Mouse (Mus musculus): ENCODE data around the gene Aldoart2. TPM values are rescaled to one million over a fixed set of nuclear protein-coding genes. Genes with fewer than 3 reads are reported as not detected.
A peak's percentile ranks its signal among the peaks of the same experiment; 100 is the strongest.

The Aldoart2 gene
- polyA plus RNA-seq, 1 experiment from 2014 or later, result not detected

GRCm38 (mm10) chr12:55564187-55564963 is 664 bp upstream of the Aldoart2 start:
- Histone ChIP-seq H3K4me2 (ENCODE audit: low read length) (no peak overlapping the region), H3K9ac (ENCODE audit: low read depth, low read length) (no peak overlapping the region), H3K27me3 (ENCODE audit: insufficient read depth, low read length) (no peaks in the 10 kb centered on the region), H3K4me1 (replicated peaks; ENCODE audit: insufficient read depth, low read length) (no peaks in the 10 kb centered on the region), H3K36me3 (ENCODE audit: insufficient read depth, low read length) (no peaks in the 10 kb centered on the region), H3K9me3 (replicated peaks; ENCODE audit: low read length) (no peaks in the 10 kb centered on the region), H3K4me3 (replicated peaks; ENCODE audit: low read depth, low read length) (no peak overlapping the region), H3K27ac (no peak overlapping the region)
- no peak for ATAC-seq (replicated peaks; ENCODE audit: low FRiP score, low read depth)
- 85% methylated on average over 9 of the region's 9 CpGs for WGBS
- TF ChIP-seq CTCF (IDR thresholded peaks at IDR 0.05; ENCODE audit: low read depth), result 0 out of 2 replicates have a peak, but pooled peaks have one; percentile 5
- DNase-seq (ENCODE audit: low spot score), result no peak

- H3K4me2 ChIP-seq (ENCODE audit: low read length), result no peak overlapping the region
- no peaks in the 10 kb centered on the region for H3K27me3 ChIP-seq (ENCODE audit: insufficient read depth, low read length)
- 79% methylated on average over 9 of the region's 9 CpGs for WGBS
- H3K9ac ChIP-seq (ENCODE audit: low read depth, low read length), result no peak overlapping the region
- no peak overlapping the region for H3K4me3 ChIP-seq (replicated peaks; ENCODE audit: low read depth, low read length)
- ATAC-seq (replicated peaks; ENCODE audit: low FRiP score, low read depth) (no peak), DNase-seq (ENCODE audit: low spot score) (no peak)
- no peaks in the 10 kb centered on the region for H3K4me1 ChIP-seq (replicated peaks; ENCODE audit: insufficient read depth, low read length)
- H3K27ac ChIP-seq, result no peak overlapping the region
- H3K9me3 ChIP-seq (replicated peaks; ENCODE audit: low read length), result no peaks in the 10 kb centered on the region
- no peaks in the 10 kb centered on the region for H3K36me3 ChIP-seq (ENCODE audit: insufficient read depth, low read length)
- no peak for TF ChIP-seq CTCF (IDR thresholded peaks at IDR 0.05; ENCODE audit: low read depth)
Observed at GRCm38 (mm10) chr12:55565867-55566266, 828 bp downstream of the Aldoart2 start.

- TF ChIP-seq CTCF (IDR thresholded peaks at IDR 0.05; ENCODE audit: low read depth), result no peak
- 82% methylated on average over 5 of the region's 5 CpGs for WGBS
- no peaks in the 10 kb centered on the region for H3K36me3 ChIP-seq (ENCODE audit: insufficient read depth, low read length)
- no peaks in the 10 kb centered on the region for H3K4me1 ChIP-seq (replicated peaks; ENCODE audit: insufficient read depth, low read length)
- H3K9ac ChIP-seq (ENCODE audit: low read depth, low read length), result no peak overlapping the region
- ATAC-seq (replicated peaks; ENCODE audit: low FRiP score, low read depth), result no peak
- no peaks in the 10 kb centered on the region for H3K27me3 ChIP-seq (ENCODE audit: insufficient read depth, low read length)
- H3K4me3 ChIP-seq (replicated peaks; ENCODE audit: low read depth, low read length), result no peak overlapping the region
- no peak overlapping the region for H3K4me2 ChIP-seq (ENCODE audit: low read length)
- DNase-seq (ENCODE audit: low spot score), result no peak
- H3K27ac ChIP-seq, result no peak overlapping the region
- H3K9me3 ChIP-seq (replicated peaks; ENCODE audit: low read length), result no peaks in the 10 kb centered on the region
Observed at GRCm38 (mm10) chr12:55566837-55567236, 1.8 kb downstream of the Aldoart2 start.

GRCm38 (mm10) chr12:55568466-55568865 is 3.4 kb downstream of the Aldoart2 start:
- H3K27me3 ChIP-seq (ENCODE audit: insufficient read depth, low read length), result no peaks in the 10 kb centered on the region
- no peak overlapping the region for H3K27ac ChIP-seq
- no peak for TF ChIP-seq CTCF (IDR thresholded peaks at IDR 0.05; ENCODE audit: low read depth)
- DNase-seq (ENCODE audit: low spot score) (no peak), ATAC-seq (replicated peaks; ENCODE audit: low FRiP score, low read depth) (no peak)
- 81% methylated on average over 3 of the region's 3 CpGs for WGBS
- no peaks in the 10 kb centered on the region for H3K36me3 ChIP-seq (ENCODE audit: insufficient read depth, low read length)
- no peak overlapping the region for H3K4me2 ChIP-seq (ENCODE audit: low read length)
- no peak overlapping the region for H3K4me3 ChIP-seq (replicated peaks; ENCODE audit: low read depth, low read length)
- H3K9ac ChIP-seq (ENCODE audit: low read depth, low read length), result no peak overlapping the region
- no peaks in the 10 kb centered on the region for H3K9me3 ChIP-seq (replicated peaks; ENCODE audit: low read length)
- H3K4me1 ChIP-seq (replicated peaks; ENCODE audit: insufficient read depth, low read length), result no peaks in the 10 kb centered on the region

- ATAC-seq (replicated peaks; ENCODE audit: low FRiP score, low read depth) (no peak), DNase-seq (ENCODE audit: low spot score) (peak; percentile 24)
- H3K36me3 ChIP-seq (ENCODE audit: insufficient read depth, low read length), result no peaks in the 10 kb centered on the region
- no peak overlapping the region for H3K4me2 ChIP-seq (ENCODE audit: low read length)
- H3K9ac ChIP-seq (ENCODE audit: low read depth, low read length), result no peak overlapping the region
- WGBS, result 24% methylated on average over 6 of the region's 6 CpGs
- H3K9me3 ChIP-seq (replicated peaks; ENCODE audit: low read length), result no peaks in the 10 kb centered on the region
- no peak for TF ChIP-seq CTCF (IDR thresholded peaks at IDR 0.05; ENCODE audit: low read depth)
- no peak overlapping the region for H3K4me3 ChIP-seq (replicated peaks; ENCODE audit: low read depth, low read length)
- no peaks in the 10 kb centered on the region for H3K4me1 ChIP-seq (replicated peaks; ENCODE audit: insufficient read depth, low read length)
- H3K27me3 ChIP-seq (ENCODE audit: insufficient read depth, low read length), result no peaks in the 10 kb centered on the region
- H3K27ac ChIP-seq, result no peak overlapping the region
Observed at GRCm38 (mm10) chr12:55569676-55570075, 4.6 kb downstream of the Aldoart2 start.

GRCm38 (mm10) chr12:55570646-55571045 is 5.6 kb downstream of the Aldoart2 start:
- Histone ChIP-seq H3K27me3 (ENCODE audit: insufficient read depth, low read length) (no peaks in the 10 kb centered on the region), H3K9ac (ENCODE audit: low read depth, low read length) (no peak overlapping the region), H3K4me3 (replicated peaks; ENCODE audit: low read depth, low read length) (no peak overlapping the region), H3K36me3 (ENCODE audit: insufficient read depth, low read length) (no peaks in the 10 kb centered on the region), H3K4me1 (replicated peaks; ENCODE audit: insufficient read depth, low read length) (no peaks in the 10 kb centered on the region), H3K4me2 (ENCODE audit: low read length) (no peak overlapping the region), H3K9me3 (replicated peaks; ENCODE audit: low read length) (no peaks in the 10 kb centered on the region), H3K27ac (no peak overlapping the region)
- WGBS, result 90% methylated on average over 9 of the region's 9 CpGs
- TF ChIP-seq CTCF (IDR thresholded peaks at IDR 0.05; ENCODE audit: low read depth), result no peak
- ATAC-seq (replicated peaks; ENCODE audit: low FRiP score, low read depth) (no peak), DNase-seq (ENCODE audit: low spot score) (no peak)
